ENCODE assay signal across 28 mouse cellular contexts in the genomic region with DNA sequence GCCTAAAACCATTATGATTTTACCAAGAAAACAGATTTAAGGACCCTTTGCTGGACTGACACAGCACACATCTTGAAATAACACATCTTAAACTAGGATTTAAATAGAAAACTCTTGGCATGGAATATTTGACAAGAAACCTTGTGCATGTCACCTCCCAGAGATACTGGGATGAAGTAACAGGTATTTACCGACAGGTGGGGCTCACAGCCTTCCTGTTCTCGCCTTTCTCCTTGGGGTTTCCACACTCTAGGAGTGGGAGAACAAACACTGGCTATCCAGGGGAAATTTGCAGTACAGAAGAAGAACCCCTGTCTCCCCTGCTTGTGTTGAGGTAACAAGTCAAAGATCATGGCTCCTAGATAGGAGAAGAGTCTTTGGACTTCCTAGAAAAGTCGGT. TPM values are rescaled to one million over a fixed set of nuclear protein-coding genes. Genes with fewer than 3 reads are reported as not detected.
DNase-seq lines count a peak whose midpoint lies in the region; ATAC-seq and TF ChIP-seq lines count a peak whose summit lies in the region.
"Had no signal": no experiment of that assay in that cellular context is flagged by ENCODE, and none has a peak within 500 bp of the region (broad histone marks: within the 10 kb centered on the region; RNA-seq: fewer than 3 reads in every experiment).

No protein-coding gene starts in this region.

- TF ChIP-seq RAD21 in MEL (IDR thresholded peaks at IDR 0.05; ENCODE audit: low read depth, low read length), result peak; percentile 52

- no peak overlapping the region for H3K27ac ChIP-seq in layer of hippocampus, adult 2 months
- H3K27ac ChIP-seq in lung, postnatal 0 days (ENCODE audit: low read length), result no peak overlapping the region
- H3K27ac ChIP-seq in MEL (ENCODE audit: control insufficient read depth, low read depth, low read length), result no peak overlapping the region
- no peak overlapping the region for H3K27ac ChIP-seq in stomach, postnatal 0 days (replicated peaks)
- H3K27ac ChIP-seq in hindbrain, embryonic 10.5 days, result no peak overlapping the region
- H3K27ac ChIP-seq: embryonic facial prominence, embryonic 12.5 days; heart, embryonic 13.5 days; midbrain, embryonic 10.5 days; neural tube, embryonic 12.5 days had no signal

- H3K79me2 ChIP-seq in MEL (ENCODE audit: control insufficient read depth, insufficient read depth, low read length, poor library complexity), result no peaks in the 10 kb centered on the region

- H3K27me3 ChIP-seq in lung, postnatal 0 days (replicated peaks; ENCODE audit: insufficient read depth, low read length), result no peaks in the 10 kb centered on the region
- H3K27me3 ChIP-seq in MEL (ENCODE audit: control insufficient read depth in 1 of 2, insufficient read depth in 2 of 2, low read length in 2 of 2), result no peaks in the 10 kb centered on the region
- no peaks in the 10 kb centered on the region for H3K27me3 ChIP-seq in stomach, postnatal 0 days (ENCODE audit: control insufficient read depth, insufficient read depth, low read length)
- H3K27me3 ChIP-seq in hindbrain, embryonic 10.5 days (ENCODE audit: insufficient read depth, poor library complexity, severe bottlenecking), result no peaks in the 10 kb centered on the region
- H3K27me3 ChIP-seq: embryonic facial prominence, embryonic 12.5 days; heart, embryonic 13.5 days; neural tube, embryonic 12.5 days had no signal

- peak; percentile 47 for TF ChIP-seq CTCF in layer of hippocampus, adult 2 months (conservative IDR thresholded peaks at IDR 0.05)
- TF ChIP-seq CTCF in lung, postnatal 0 days (IDR thresholded peaks at IDR 0.05), result 0 out of 2 replicates have a peak, but pooled peaks have one; percentile 28
- peak; percentile 28 to 52 (median 38); a peak in 5 of 6 replicates for TF ChIP-seq CTCF in MEL (IDR thresholded peaks at IDR 0.05 in 2 of 3, conservative IDR thresholded peaks at IDR 0.05 in 1 of 3; ENCODE audit: control insufficient read depth in 1 of 3, insufficient read depth in 1 of 3, low read depth in 2 of 3, low read length in 3 of 3, poor library complexity in 1 of 3, severe bottlenecking in 1 of 3)
- TF ChIP-seq CTCF in stomach, postnatal 0 days (IDR thresholded peaks at IDR 0.05; ENCODE audit: low read depth), result peak; percentile 64

- H3K9ac ChIP-seq in lung, postnatal 0 days (replicated peaks; ENCODE audit: low read depth), result no peak overlapping the region
- H3K9ac ChIP-seq in MEL (ENCODE audit: control insufficient read depth, low read depth, low read length, poor library complexity, severe bottlenecking), result no peak overlapping the region
- H3K9ac ChIP-seq in stomach, postnatal 0 days (ENCODE audit: low read length), result no peak overlapping the region
- H3K9ac ChIP-seq: embryonic facial prominence, embryonic 12.5 days; heart, embryonic 13.5 days; neural tube, embryonic 12.5 days had no signal

- no peak overlapping the region for H3K4me3 ChIP-seq in layer of hippocampus, adult 2 months
- no peak overlapping the region for H3K4me3 ChIP-seq in lung, postnatal 0 days (ENCODE audit: low read depth, low read length)
- H3K4me3 ChIP-seq in MEL (ENCODE audit: control insufficient read depth in 1 of 2, insufficient read depth in 1 of 2, low read depth in 2 of 2, low read length in 2 of 2), result no peak overlapping the region
- H3K4me3 ChIP-seq in stomach, postnatal 0 days (ENCODE audit: low read depth, low read length), result no peak overlapping the region
- no peak overlapping the region for H3K4me3 ChIP-seq in hindbrain, embryonic 10.5 days
- H3K4me3 ChIP-seq: embryonic facial prominence, embryonic 12.5 days; heart, embryonic 13.5 days; midbrain, embryonic 10.5 days; myocyte; neural tube, embryonic 12.5 days had no signal

- TF ChIP-seq POLR2A in MEL (IDR thresholded peaks at IDR 0.05; ENCODE audit: control insufficient read depth in 1 of 2, insufficient read depth in 1 of 2, low read depth in 1 of 2, low read length in 2 of 2, poor library complexity in 1 of 2), result no peak

- no peaks in the 10 kb centered on the region for H3K9me3 ChIP-seq in lung, postnatal 0 days (ENCODE audit: low read length)
- H3K9me3 ChIP-seq in MEL (replicated peaks; ENCODE audit: insufficient read depth, low read length), result no peaks in the 10 kb centered on the region
- no peaks in the 10 kb centered on the region for H3K9me3 ChIP-seq in stomach, postnatal 0 days (ENCODE audit: control insufficient read depth, low read length)
- no peaks in the 10 kb centered on the region for H3K9me3 ChIP-seq in hindbrain, embryonic 10.5 days
- H3K9me3 ChIP-seq: embryonic facial prominence, embryonic 12.5 days; heart, embryonic 13.5 days; midbrain, embryonic 10.5 days; neural tube, embryonic 12.5 days had no signal

- no peak overlapping the region for H3K4me2 ChIP-seq in lung, postnatal 0 days (replicated peaks; ENCODE audit: low read depth, low read length)
- H3K4me2 ChIP-seq in stomach, postnatal 0 days (replicated peaks; ENCODE audit: low read depth), result no peak overlapping the region
- H3K4me2 ChIP-seq: embryonic facial prominence, embryonic 12.5 days; heart, embryonic 13.5 days; neural tube, embryonic 12.5 days had no signal

- no peak for DNase-seq in layer of hippocampus, adult 2 months (ENCODE audit: low spot score in 2 of 2)
- no peak for DNase-seq in layer of hippocampus, postnatal 25 days (ENCODE audit: extremely low spot score in 1 of 2, low spot score in 1 of 2)
- DNase-seq in lung, postnatal 0 days (ENCODE audit: low spot score), result no peak
- DNase-seq in lung, postnatal 4 days, result no peak
- DNase-seq in MEL (ENCODE audit: low read depth, low spot score), result peak; percentile 17
- no peak for DNase-seq in stomach, postnatal 0 days (ENCODE audit: low spot score)
- DNase-seq in spleen, postnatal 14 days (ENCODE audit: low spot score in 2 of 2), result no peak
- DNase-seq in hindbrain, embryonic 10.5 days (ENCODE audit: low spot score), result no peak
- DNase-seq: adrenal gland, postnatal 10 days; B cell, adult 2 months; cerebellum, adult 11 months; cerebellum, adult 9-10 months; cerebellum, postnatal 36 days; embryo, embryonic 11 days; kidney, adult 9 months; left cerebral cortex, postnatal 4 days; lung, postnatal 10 days; right cerebral cortex, adult 18-20 months; thymus, postnatal 14 days had no signal

- no peak for TF ChIP-seq EP300 in lung, postnatal 0 days (IDR thresholded peaks at IDR 0.05)
- no peak for TF ChIP-seq EP300 in MEL (IDR thresholded peaks at IDR 0.05; ENCODE audit: low read depth in 1 of 2, low read length in 2 of 2)
- no peak for TF ChIP-seq EP300 in stomach, postnatal 0 days (optimal IDR thresholded peaks at IDR 0.05)

- peaks cover 4% of the 10 kb centered on the region; the same call in 1 of the 2 replicates for H3K4me1 ChIP-seq in lung, postnatal 0 days (ENCODE audit: insufficient read depth, low read depth, low read length)
- H3K4me1 ChIP-seq in MEL (ENCODE audit: control insufficient read depth in 1 of 2, insufficient read depth in 2 of 2, low read length in 2 of 2), result no peaks in the 10 kb centered on the region
- no peaks in the 10 kb centered on the region for H3K4me1 ChIP-seq in stomach, postnatal 0 days (replicated peaks; ENCODE audit: control insufficient read depth, insufficient read depth)
- no peaks in the 10 kb centered on the region for H3K4me1 ChIP-seq in hindbrain, embryonic 10.5 days (replicated peaks)
- H3K4me1 ChIP-seq: embryonic facial prominence, embryonic 12.5 days; midbrain, embryonic 10.5 days; neural tube, embryonic 12.5 days had no signal

- 51% methylated on average over 3 of the region's 3 CpGs for WGBS in lung, postnatal 0 days
- 61% methylated on average over 3 of the region's 3 CpGs for WGBS in stomach, postnatal 0 days
- 45% methylated on average over 3 of the region's 3 CpGs for WGBS in hindbrain, embryonic 10.5 days

- no peaks in the 10 kb centered on the region for H3K36me3 ChIP-seq in lung, postnatal 0 days (ENCODE audit: insufficient read depth, low read length)
- no peaks in the 10 kb centered on the region for H3K36me3 ChIP-seq in MEL (ENCODE audit: control insufficient read depth in 1 of 2, insufficient read depth in 2 of 2, low read length in 2 of 2)
- no peaks in the 10 kb centered on the region for H3K36me3 ChIP-seq in stomach, postnatal 0 days (ENCODE audit: control insufficient read depth, insufficient read depth, low read length)
- no peaks in the 10 kb centered on the region for H3K36me3 ChIP-seq in hindbrain, embryonic 10.5 days
- H3K36me3 ChIP-seq: embryonic facial prominence, embryonic 12.5 days; heart, embryonic 13.5 days; midbrain, embryonic 10.5 days; neural tube, embryonic 12.5 days had no signal

- no peak for ATAC-seq in lung, postnatal 0 days
- ATAC-seq in stomach, postnatal 0 days (ENCODE audit: low FRiP score, low TSS enrichment), result no peak
- ATAC-seq: forebrain, embryonic 14.5 days; hindbrain, embryonic 16.5 days; midbrain, embryonic 16.5 days had no signal

TF ChIP-seq in MEL, 35 proteins besides CTCF, POLR2A, EP300 and RAD21:
- TF ChIP-seq MAFK (IDR thresholded peaks at IDR 0.05; ENCODE audit: borderline replicate concordance, low read depth, low read length) (no peak), POLR2AphosphoS5 (IDR thresholded peaks at IDR 0.05; ENCODE audit: borderline replicate concordance, low read depth, low read length) (no peak), SMC3 (IDR thresholded peaks at IDR 0.05; ENCODE audit: low read depth, low read length) (peak; percentile 41), GABPA (IDR thresholded peaks at IDR 0.05; ENCODE audit: low read depth, low read length) (no peak), BHLHE40 (IDR thresholded peaks at IDR 0.05; ENCODE audit: borderline replicate concordance, low read depth, low read length) (no peak)

RNA-seq across cellular contexts. Expression of gene Abi3bp, which starts 22.8 kb away (rescaled TPM):
- total RNA-seq in layer of hippocampus, adult 2 months (2021), result under 1 TPM; 0.95 to 0.96 TPM
- total RNA-seq in layer of hippocampus, postnatal 25 days (2021), result 1 to 10 TPM; 1.1 TPM
- polyA plus RNA-seq in lung, postnatal 0 days (2015; fragmentation: Nextera tagmentation; extraction: Ambion mirVana), result 8.4 and 11.4 TPM in 2 replicates
- total RNA-seq in MEL (2012; rRNA removed), result not detected in 2 replicates
- under 1 TPM in 1 of 2 experiments, not detected in 1; 0.03 TPM for polyA plus RNA-seq in MEL (2012; ENCODE audit: insufficient read depth in 1 of 2, insufficient read length in 2 of 2, low read depth in 1 of 2, low replicate concordance in 2 of 2, missing spikeins in 1 of 2)
- 24.7 and 28.6 TPM in 2 replicates for polyA plus RNA-seq in stomach, postnatal 0 days (2015; fragmentation: Nextera tagmentation; extraction: Ambion mirVana)
- 0.15 and 0.37 TPM in 2 replicates for polyA plus RNA-seq in hindbrain, embryonic 10.5 days (2016; fragmentation: Nextera tagmentation; extraction: Ambion mirVana)
- total RNA-seq: megakaryocyte progenitor cell, adult 5-6 weeks had no signal
